Mouse (Mus musculus) intestine, embryonic 15.5 days (tissue): ENCODE data around the gene Pnmal2. TPM values are rescaled to one million over a fixed set of nuclear protein-coding genes. Genes with fewer than 3 reads are reported as not detected.

Source experiments
- ATAC-seq: fragments of 200-750 bp; cut with Nextera tagmentation; 2 replicates; pipeline ENCODE4 v1.8.0; 2017; ENCODE audit warnings: moderate TSS enrichment, moderate library complexity
- H3K27ac ChIP-seq: fragments of 300-500 bp; sonication (generic); 2 replicates; pipeline ENCODE4 v1.5.1; 2015; ENCODE audit warnings: mild to moderate bottlenecking, inconsistent platforms
- H3K27me3 ChIP-seq: fragments of 300-500 bp; sonication (generic); replicated peaks from 2 replicates; pipeline ENCODE4 v1.6.1; 2015; ENCODE audit warnings: inconsistent platforms
- H3K36me3 ChIP-seq: fragments of 300-500 bp; sonication (generic); 2 replicates; pipeline ENCODE4 v1.6.1; 2015; ENCODE audit warnings: inconsistent platforms
- H3K4me1 ChIP-seq: fragments of 300-500 bp; sonication (generic); replicated peaks from 2 replicates; pipeline ENCODE4 v1.6.1; 2015; ENCODE audit warnings: inconsistent platforms
- H3K4me2 ChIP-seq: fragments of 300-500 bp; sonication (generic); replicated peaks from 2 replicates; pipeline ENCODE4 v1.6.1; 2015; ENCODE audit warnings: mild to moderate bottlenecking, inconsistent platforms
- H3K4me3 ChIP-seq: fragments of 300-500 bp; sonication (generic); replicated peaks from 2 replicates; pipeline ENCODE4 v1.5.1; 2015; ENCODE audit warnings: inconsistent platforms
- H3K9ac ChIP-seq: fragments of 300-500 bp; sonication (generic); 2 replicates; pipeline ENCODE4 v1.6.1; 2015; ENCODE audit warnings: inconsistent platforms
- H3K9me3 ChIP-seq: fragments of 300-500 bp; sonication (generic); 2 replicates; pipeline ENCODE4 v1.6.1; 2016; ENCODE audit warnings: inconsistent platforms
- WGBS: fragments of 180-500 bp; shearing (Covaris S2); methylation state at CpG from one replicate; pipeline ENCODE4 v1.1.7; 2015; 5-methylcytosine and 5-hydroxymethylcytosine counted together
- polyA plus RNA-seq: library from polyadenylated mRNA; unstranded; fragments of >200 nt; fragmentation: Nextera tagmentation; extraction: Ambion mirVana; gene quantifications from 2 replicates; pipeline ENCODE4 v1.2.1, GENCODE M21; 2015

Pnmal2 gene
- polyA plus RNA-seq, 1 experiment from 2014 or later = 8.1 TPM

DNA sequence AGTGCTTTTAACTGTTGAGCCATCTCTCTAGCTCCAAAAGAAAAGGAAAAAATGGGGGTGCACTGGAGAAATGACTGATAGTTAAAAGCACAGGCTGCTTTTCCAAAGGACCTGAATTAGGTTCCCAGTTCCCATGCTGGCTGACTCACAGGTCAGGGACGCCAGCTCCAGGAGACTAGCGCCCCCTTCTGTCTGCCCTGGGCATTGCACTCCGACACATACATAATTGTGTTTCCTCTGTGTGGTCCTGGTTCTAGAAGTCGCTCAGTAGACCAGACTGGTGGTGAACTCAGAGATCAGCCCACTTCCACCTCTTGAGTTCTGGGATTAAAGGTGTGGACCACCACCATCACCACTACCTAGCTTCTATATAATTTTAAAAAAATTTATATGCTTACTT is 7.2 kb upstream of the Pnmal2 start:
- Histone ChIP-seq H3K27me3 (no peaks in the 10 kb centered on the region), H3K9ac (no peak overlapping the region), H3K36me3 (no peaks in the 10 kb centered on the region), H3K4me1 (0 out of 2 replicates have a peak, but pooled peaks cover 6% of the 10 kb centered on the region), H3K27ac (no peak overlapping the region), H3K9me3 (no peaks in the 10 kb centered on the region), H3K4me3 (no peak overlapping the region), H3K4me2 (no peak overlapping the region)
- 47% methylated on average over 4 of the region's 4 CpGs for WGBS
- ATAC-seq = no peak

DNA sequence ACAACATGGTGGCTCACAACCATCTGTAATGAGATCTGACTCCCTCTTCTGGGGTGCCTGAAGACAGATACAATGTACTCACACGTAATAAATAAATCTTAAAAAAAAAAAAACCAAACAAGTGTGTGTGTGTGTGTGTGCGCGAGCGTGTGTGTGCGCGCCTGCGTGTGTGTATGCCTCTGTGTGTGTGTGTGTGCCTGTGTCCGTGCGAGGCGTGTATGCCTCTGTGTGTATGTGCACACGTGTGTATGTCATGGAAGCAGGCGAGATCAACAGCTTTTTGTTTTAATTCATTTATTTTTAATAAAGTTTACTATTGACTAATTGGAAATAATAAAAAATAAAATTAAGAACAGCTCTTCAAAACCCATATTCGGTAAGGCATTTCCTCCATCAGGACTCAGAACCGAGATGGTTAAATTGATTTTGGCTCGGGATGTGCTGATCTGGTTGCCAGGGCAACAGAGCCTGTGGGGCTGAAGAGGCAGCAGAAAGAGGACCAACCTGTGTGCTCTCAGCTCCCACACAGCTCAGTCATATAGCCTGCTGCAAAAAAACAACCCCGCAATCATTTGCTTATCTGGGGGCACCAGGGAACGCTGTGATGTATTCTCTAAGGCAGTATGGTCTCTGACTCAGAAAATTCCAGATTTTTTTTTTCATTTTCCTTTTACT is 6.2 kb upstream of the Pnmal2 start:
- Histone ChIP-seq H3K4me1 (0 out of 2 replicates have a peak, but pooled peaks cover 6% of the 10 kb centered on the region), H3K9me3 (no peaks in the 10 kb centered on the region), H3K9ac (no peak overlapping the region), H3K36me3 (no peaks in the 10 kb centered on the region), H3K27ac (no peak overlapping the region), H3K4me2 (no peak overlapping the region), H3K4me3 (no peak overlapping the region), H3K27me3 (no peaks in the 10 kb centered on the region)
- 71% methylated on average over 17 of the region's 17 CpGs for whole genome bisulfite sequencing
- ATAC-seq = no peak

GRCm38 (mm10) chr7:16940292-16940691 is 4.2 kb upstream of the Pnmal2 start:
- Histone ChIP-seq H3K4me3 (no peak overlapping the region), H3K36me3 (no peaks in the 10 kb centered on the region), H3K27me3 (peaks cover 5% of the 10 kb centered on the region), H3K27ac (peak overlapping the region; percentile 58; the same call in 1 of the 2 replicates), H3K4me2 (peak overlapping the region; percentile 28; the same call in 1 of the 2 replicates), H3K4me1 (peaks cover 15% of the 10 kb centered on the region), H3K9ac (no peak overlapping the region), H3K9me3 (no peaks in the 10 kb centered on the region)
- 43% methylated on average over 7 of the region's 7 CpGs for whole genome bisulfite sequencing
- no peak for ATAC-seq

- ATAC-seq = no peak
- Histone ChIP-seq H3K4me1 (peaks cover 38% of the 10 kb centered on the region), H3K9ac (no peak overlapping the region), H3K4me2 (no peak overlapping the region), H3K27me3 (peaks cover 28% of the 10 kb centered on the region), H3K4me3 (no peak overlapping the region), H3K27ac (no peak overlapping the region), H3K9me3 (no peaks in the 10 kb centered on the region), H3K36me3 (no peaks in the 10 kb centered on the region)
- WGBS = 49% methylated on average over 4 of the region's 4 CpGs
Measured at GRCm38 (mm10) chr7:16942861-16943260, 1.6 kb upstream of the Pnmal2 start.

- peak overlapping the region; percentile 58 for H3K4me3 ChIP-seq
- H3K9ac ChIP-seq = peak overlapping the region; percentile 74
- H3K4me2 ChIP-seq = peak overlapping the region; percentile 92
- no peaks in the 10 kb centered on the region for H3K36me3 ChIP-seq
- peak; percentile 12 for ATAC-seq
- H3K27me3 ChIP-seq = peaks cover 39% of the 10 kb centered on the region
- peaks cover 52% of the 10 kb centered on the region for H3K4me1 ChIP-seq
- H3K9me3 ChIP-seq = no peaks in the 10 kb centered on the region
- H3K27ac ChIP-seq = peak overlapping the region; percentile 29
- 4% methylated on average over 22 of the region's 22 CpGs for WGBS
Measured at GRCm38 (mm10) chr7:16944808-16945315, 380 bp downstream of the Pnmal2 start.

DNA sequence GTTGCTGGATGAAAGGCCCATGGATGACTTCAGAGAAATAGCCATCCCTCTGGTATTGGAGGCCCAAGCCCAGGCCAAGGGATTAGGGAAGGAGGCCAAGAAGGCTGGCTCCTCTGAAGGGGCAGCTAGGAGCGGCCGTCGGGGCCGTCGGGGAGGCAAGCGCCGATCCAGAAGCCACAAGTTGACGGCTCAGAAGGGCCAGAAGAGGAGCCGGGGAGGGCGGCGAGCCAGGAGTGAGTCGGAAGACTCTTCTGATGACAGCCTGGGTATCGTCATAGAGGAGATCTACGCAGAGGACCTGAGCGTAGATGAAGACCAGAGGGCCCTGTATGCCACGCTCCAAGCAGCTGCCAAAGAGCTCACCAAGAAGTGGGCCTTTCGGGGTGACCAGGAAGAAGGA is 937 bp downstream of the Pnmal2 start:
- H3K4me3 ChIP-seq = peak overlapping the region; percentile 58
- H3K36me3 ChIP-seq = no peaks in the 10 kb centered on the region
- peak overlapping the region; percentile 74; the same call in 1 of the 2 replicates for H3K9ac ChIP-seq
- H3K27me3 ChIP-seq = peaks cover 39% of the 10 kb centered on the region
- no peak overlapping the region for H3K27ac ChIP-seq
- H3K9me3 ChIP-seq = no peaks in the 10 kb centered on the region
- ATAC-seq = no peak
- WGBS = 26% methylated on average over 17 of the region's 17 CpGs
- H3K4me2 ChIP-seq = peak overlapping the region; percentile 92
- H3K4me1 ChIP-seq = peaks cover 51% of the 10 kb centered on the region

DNA sequence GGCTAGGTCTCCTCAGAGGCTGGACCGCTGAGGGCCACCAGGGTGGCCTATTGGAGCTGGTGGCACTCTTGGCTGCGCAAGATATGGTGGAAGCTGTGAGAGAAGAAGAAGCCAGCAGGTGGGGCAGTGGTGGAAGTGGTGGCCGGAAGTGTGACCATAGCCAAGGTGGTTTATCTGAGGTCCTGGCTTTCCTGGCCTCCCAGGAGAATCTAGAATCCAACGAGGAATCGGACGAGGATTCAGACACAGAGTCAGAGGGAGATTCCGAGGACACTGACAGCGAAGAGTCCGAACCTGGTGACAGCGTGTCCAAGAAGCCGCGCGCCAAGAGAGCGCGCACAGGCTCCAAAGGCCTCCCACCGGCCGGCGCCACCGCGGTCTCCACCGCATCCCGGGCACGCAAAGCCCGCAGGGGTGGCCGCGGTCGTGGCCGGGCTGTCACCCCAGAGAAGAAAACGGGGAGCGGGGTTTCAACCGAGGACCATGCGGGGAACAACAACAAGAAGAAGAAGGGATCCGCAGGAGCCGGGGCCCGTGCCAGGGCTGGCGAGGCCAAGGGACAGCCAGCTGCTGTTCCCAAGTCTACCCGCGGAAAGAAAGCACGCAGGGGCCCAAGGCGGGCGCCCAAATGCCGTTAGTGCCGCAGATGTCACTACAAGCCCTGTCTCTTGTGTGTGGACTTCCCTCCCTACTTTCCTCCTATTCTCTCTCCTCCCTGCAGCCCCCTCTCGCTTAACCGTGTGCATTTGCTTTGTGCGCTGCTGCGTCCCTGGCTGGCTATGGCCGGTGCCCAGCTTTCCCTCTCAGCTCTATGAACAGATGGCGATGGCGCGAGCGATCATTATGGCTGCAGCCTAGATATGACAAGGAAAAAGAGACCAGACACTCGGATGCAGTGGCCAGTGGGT is 2.2 kb downstream of the Pnmal2 start:
- no peak overlapping the region for H3K27ac ChIP-seq
- H3K4me2 ChIP-seq = peak overlapping the region; percentile 92
- peak overlapping the region; percentile 35 for H3K4me3 ChIP-seq
- H3K9me3 ChIP-seq = no peaks in the 10 kb centered on the region
- no peaks in the 10 kb centered on the region for H3K36me3 ChIP-seq
- peak overlapping the region; percentile 35 for H3K9ac ChIP-seq
- peaks cover 51% of the 10 kb centered on the region for H3K4me1 ChIP-seq
- ATAC-seq = no peak
- WGBS = 12% methylated on average over 53 of the region's 53 CpGs
- peaks cover 39% of the 10 kb centered on the region for H3K27me3 ChIP-seq

DNA sequence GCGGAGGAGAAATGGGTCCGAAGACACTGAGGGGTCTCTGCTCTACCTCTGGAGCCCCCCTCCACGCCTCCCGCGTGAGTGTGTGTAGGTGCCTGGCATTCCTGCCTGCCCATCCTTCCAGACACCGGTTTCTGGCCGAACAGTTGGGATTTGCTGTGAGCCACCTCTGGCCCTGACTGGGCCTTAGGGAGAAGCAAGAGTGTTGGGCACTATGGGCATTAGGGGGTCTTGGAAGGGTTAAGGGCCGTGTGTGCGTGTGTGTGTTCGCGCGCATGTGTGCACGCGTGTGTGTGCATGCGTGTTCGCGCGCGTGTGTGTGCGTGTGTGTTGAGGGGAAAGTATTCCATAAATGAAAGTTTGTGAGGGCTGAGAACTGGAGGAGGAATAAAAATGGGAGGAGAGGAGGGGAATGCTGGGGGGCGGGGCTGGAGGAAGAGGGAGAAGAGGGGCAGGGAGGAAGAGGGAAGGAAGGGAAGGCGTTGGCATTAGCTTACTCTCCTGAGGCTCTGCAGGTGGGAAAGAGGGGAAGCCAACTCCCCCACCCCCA is 2.9 kb downstream of the Pnmal2 start:
- WGBS = 22% methylated on average over 22 of the region's 22 CpGs
- Histone ChIP-seq H3K27ac (no peak overlapping the region), H3K36me3 (no peaks in the 10 kb centered on the region), H3K4me3 (peak overlapping the region; percentile 35), H3K4me2 (peak overlapping the region; percentile 92), H3K27me3 (peaks cover 39% of the 10 kb centered on the region), H3K9ac (peak overlapping the region; percentile 35), H3K9me3 (no peaks in the 10 kb centered on the region), H3K4me1 (peaks cover 51% of the 10 kb centered on the region)
- ATAC-seq = no peak

- Histone ChIP-seq H3K4me2 (peak overlapping the region; percentile 92), H3K4me1 (peaks cover 51% of the 10 kb centered on the region), H3K9ac (no peak overlapping the region), H3K27ac (peak overlapping the region; percentile 18; the same call in 1 of the 2 replicates), H3K27me3 (peaks cover 39% of the 10 kb centered on the region), H3K4me3 (no peak overlapping the region), H3K36me3 (no peaks in the 10 kb centered on the region), H3K9me3 (no peaks in the 10 kb centered on the region)
- WGBS = 9% methylated on average over 4 of the region's 4 CpGs
- ATAC-seq = peak; percentile 32; the same call in 1 of the 2 replicates
Measured at GRCm38 (mm10) chr7:16947959-16948361, 3.5 kb downstream of the Pnmal2 start.

DNA sequence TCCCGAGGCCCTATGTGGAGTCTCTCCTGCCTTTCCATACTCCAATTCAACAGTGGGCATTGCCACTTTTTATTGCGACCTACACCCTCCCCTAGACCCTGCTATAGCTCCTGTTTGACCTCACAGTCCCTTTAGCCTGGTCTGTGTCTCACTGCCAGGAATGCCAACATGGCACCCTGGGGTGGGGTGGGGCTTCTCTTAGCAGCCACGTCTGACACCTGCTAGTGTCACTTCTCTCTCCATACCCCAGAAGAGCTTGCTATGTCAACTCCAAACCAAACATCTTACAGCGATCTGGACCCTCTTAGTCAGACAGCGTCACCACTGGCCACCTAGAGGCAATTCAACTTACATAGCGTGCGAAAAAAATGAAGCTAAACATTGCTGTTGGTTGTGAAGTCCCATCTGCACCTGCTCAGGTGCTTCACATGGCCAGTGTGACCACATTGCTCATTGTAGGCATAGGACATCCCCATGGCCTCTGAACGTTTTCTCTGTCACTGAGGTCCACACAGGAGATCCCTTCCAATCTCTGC is 4.5 kb downstream of the Pnmal2 start:
- Histone ChIP-seq H3K36me3 (no peaks in the 10 kb centered on the region), H3K4me1 (peaks cover 49% of the 10 kb centered on the region), H3K4me3 (no peak overlapping the region), H3K4me2 (no peak overlapping the region), H3K27ac (no peak overlapping the region), H3K9ac (no peak overlapping the region), H3K27me3 (peaks cover 39% of the 10 kb centered on the region), H3K9me3 (no peaks in the 10 kb centered on the region)
- 72% methylated on average over 8 of the region's 8 CpGs for WGBS
- no peak for ATAC-seq

DNA sequence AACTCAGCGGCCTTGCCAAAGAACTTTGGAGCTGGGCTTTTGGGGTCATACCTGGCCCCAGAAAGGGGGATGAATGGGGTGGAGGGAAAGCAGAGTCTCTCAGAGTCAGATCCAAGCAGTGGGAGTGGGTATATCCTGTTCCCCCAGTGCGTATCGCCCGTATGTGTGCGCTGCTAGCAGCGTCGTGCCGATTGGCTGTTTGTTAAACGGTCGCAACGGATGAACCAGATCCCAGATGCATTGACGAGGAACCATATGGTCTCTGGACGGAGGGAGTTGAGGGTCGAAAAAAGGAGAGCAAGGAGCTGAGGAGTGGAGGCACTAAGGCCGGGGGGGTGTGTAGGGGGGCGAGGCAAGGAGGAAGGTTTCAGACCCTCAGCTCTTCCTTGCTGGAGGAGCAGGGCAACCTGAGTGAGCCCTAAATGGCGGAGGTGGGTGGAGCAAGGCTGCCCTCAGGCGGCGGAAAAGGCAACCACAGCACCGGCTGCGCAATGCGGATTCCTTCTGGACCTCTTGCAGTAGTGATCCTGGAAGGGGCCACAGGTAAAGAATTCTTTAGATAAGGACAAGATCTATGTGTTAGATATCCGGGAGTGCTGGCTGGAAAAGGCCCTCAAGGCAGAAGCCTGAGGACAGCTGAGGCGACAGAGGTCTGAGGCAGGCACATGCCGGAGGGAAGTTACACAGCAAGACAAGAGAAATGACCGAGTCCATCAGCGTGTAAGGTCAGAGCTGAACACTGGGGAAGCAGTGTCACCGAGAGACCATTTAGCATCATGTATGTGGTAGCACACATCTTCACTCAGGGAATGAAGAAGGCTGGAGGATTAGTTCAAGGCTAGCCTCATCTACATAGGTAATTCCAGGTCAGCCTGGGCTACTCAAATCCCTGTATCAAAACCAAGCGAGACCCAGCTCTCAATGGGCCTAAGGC is 5.7 kb downstream of the Pnmal2 start:
- ATAC-seq = peak; percentile 48
- peak overlapping the region; percentile 27 for H3K9ac ChIP-seq
- H3K9me3 ChIP-seq = no peaks in the 10 kb centered on the region
- WGBS = 10% methylated on average over 29 of the region's 29 CpGs
- peaks cover 43% of the 10 kb centered on the region for H3K4me1 ChIP-seq
- no peaks in the 10 kb centered on the region for H3K36me3 ChIP-seq
- H3K27ac ChIP-seq = no peak overlapping the region
- H3K4me2 ChIP-seq = peak overlapping the region; percentile 67
- peaks cover 35% of the 10 kb centered on the region for H3K27me3 ChIP-seq
- H3K4me3 ChIP-seq = peak overlapping the region; percentile 30
